Mouse (Mus musculus) neural tube, embryonic 11.5 days (tissue): ENCODE measurements around the gene Higd1b. TPM values are rescaled to one million over a fixed set of nuclear protein-coding genes. Genes with fewer than 3 reads are reported as not detected.

ENCODE experiments used
- ATAC-seq: fragments of 200-750 bp; cut with Nextera tagmentation; 2 replicates; pipeline ENCODE4 v1.8.0; 2017; ENCODE audit warnings: moderate number of reproducible peaks, mild to moderate bottlenecking, moderate TSS enrichment, moderate library complexity; ENCODE audit not compliant: insufficient read depth, low FRiP score, low TSS enrichment
- DNase-seq: peaks from one replicate; pipeline ENCODE4 v3.0.0-alpha.2; 2015; ENCODE audit warnings: low spot score
- H3K27ac ChIP-seq: fragments of 300-500 bp; sonication (generic); 2 replicates; pipeline ENCODE4 v1.5.1; 2014; ENCODE audit warnings: low read depth, mild to moderate bottlenecking, low read length
- H3K27me3 ChIP-seq: fragments of 300-500 bp; sonication (generic); 2 replicates; pipeline ENCODE4 v1.6.1; 2014; ENCODE audit warnings: mild to moderate bottlenecking, low read length, mixed read lengths; ENCODE audit not compliant: control insufficient read depth, insufficient read depth
- H3K36me3 ChIP-seq: fragments of 300-500 bp; sonication (generic); 2 replicates; pipeline ENCODE4 v1.6.1; 2014; ENCODE audit warnings: mild to moderate bottlenecking, low read length, moderate library complexity, mixed read lengths; ENCODE audit not compliant: control insufficient read depth, insufficient read depth
- H3K4me1 ChIP-seq: fragments of 300-500 bp; sonication (generic); 2 replicates; pipeline ENCODE4 v1.6.1; 2014; ENCODE audit warnings: low read length, mixed read lengths; ENCODE audit not compliant: control insufficient read depth, insufficient read depth
- H3K4me2 ChIP-seq: fragments of 300-500 bp; sonication (generic); 2 replicates; pipeline ENCODE4 v1.6.1; 2014; ENCODE audit warnings: low read depth, mild to moderate bottlenecking, moderate library complexity
- H3K4me3 ChIP-seq: fragments of 300-500 bp; sonication (generic); 2 replicates; pipeline ENCODE4 v1.5.1; 2014; ENCODE audit warnings: low read depth, low read length
- H3K9ac ChIP-seq: fragments of 300-500 bp; sonication (generic); 2 replicates; pipeline ENCODE4 v1.6.1; 2014; ENCODE audit warnings: mild to moderate bottlenecking, low read length
- H3K9me3 ChIP-seq: fragments of 300-500 bp; sonication (generic); 2 replicates; pipeline ENCODE4 v1.6.1; 2016; ENCODE audit warnings: low read length; ENCODE audit not compliant: control insufficient read depth
- WGBS: fragments of 180-500 bp; shearing (Covaris S2); extraction: QIAGEN DNeasy Blood & Tissue Kit; methylation state at CpG from one replicate; pipeline ENCODE4 v1.1.7; 2014; 5-methylcytosine and 5-hydroxymethylcytosine counted together
- polyA plus RNA-seq: library from polyadenylated mRNA; unstranded; fragments of >200 nt; fragmentation: Nextera tagmentation; extraction: Ambion mirVana; gene quantifications from 2 replicates; pipeline ENCODE4 v1.2.1, GENCODE M21; 2014

The Higd1b gene
- not detected in 2 replicates for polyA plus RNA-seq

DNA sequence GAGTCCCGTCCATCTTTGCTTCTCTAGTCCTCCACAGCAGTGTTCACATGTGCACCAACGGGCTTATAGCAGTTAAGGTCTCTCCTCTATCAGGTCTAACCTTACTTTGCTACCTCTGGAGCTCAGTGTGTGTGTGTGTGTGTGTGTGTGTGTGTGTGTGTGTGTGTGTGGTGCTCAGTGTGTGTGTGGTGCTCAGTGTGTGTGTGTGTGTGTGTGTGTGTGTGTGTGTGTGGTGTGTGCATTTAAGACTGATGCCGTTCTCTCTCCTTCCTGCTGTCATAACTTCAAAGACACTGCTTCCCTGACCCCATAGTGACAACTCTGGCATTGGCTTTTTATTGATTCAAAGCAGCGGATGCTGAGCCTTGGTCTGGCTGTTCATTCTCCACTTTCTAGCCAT is at the start of gene Higd1b:
Higd1b (plus strand) TSS at position 301 of the 400 bp plus-strand sequence.
- Histone ChIP-seq H3K27ac (no peak within 1 kb of the TSS), H3K36me3 (peaks cover 20% of the 10 kb centered on the region), H3K4me3 (no peak within 1 kb of the TSS), H3K27me3 (no peaks in the 10 kb centered on the region), H3K9me3 (no peaks in the 10 kb centered on the region), H3K4me1 (no peaks in the 10 kb centered on the region), H3K9ac (no peak within 1 kb of the TSS), H3K4me2 (no peak within 1 kb of the TSS)
- WGBS = 83% methylated on average over 4 of the region's 4 CpGs
- DNase-seq (no peak), ATAC-seq (no peak)

GRCm38 (mm10) chr11:102787688-102788177 is 47.9 kb upstream of the Higd1b start:
- H3K4me2 ChIP-seq = no peak overlapping the region
- no peak overlapping the region for H3K27ac ChIP-seq
- no peak overlapping the region for H3K4me3 ChIP-seq
- H3K36me3 ChIP-seq = no peaks in the 10 kb centered on the region
- no peaks in the 10 kb centered on the region for H3K4me1 ChIP-seq
- DNase-seq = no peak
- H3K27me3 ChIP-seq = no peaks in the 10 kb centered on the region
- H3K9ac ChIP-seq = no peak overlapping the region
- no peaks in the 10 kb centered on the region for H3K9me3 ChIP-seq
- ATAC-seq = no peak
- whole genome bisulfite sequencing = 85% methylated on average over 5 of the region's 5 CpGs

GRCm38 (mm10) chr11:102791682-102792445 is 43.8 kb upstream of the Higd1b start:
- Histone ChIP-seq H3K27me3 (no peaks in the 10 kb centered on the region), H3K4me2 (no peak overlapping the region), H3K36me3 (no peaks in the 10 kb centered on the region), H3K9ac (no peak overlapping the region), H3K4me3 (no peak overlapping the region), H3K27ac (no peak overlapping the region), H3K4me1 (no peaks in the 10 kb centered on the region), H3K9me3 (no peaks in the 10 kb centered on the region)
- ATAC-seq (no peak), DNase-seq (no peak)
- 62% methylated on average over 14 of the region's 14 CpGs for WGBS

DNA sequence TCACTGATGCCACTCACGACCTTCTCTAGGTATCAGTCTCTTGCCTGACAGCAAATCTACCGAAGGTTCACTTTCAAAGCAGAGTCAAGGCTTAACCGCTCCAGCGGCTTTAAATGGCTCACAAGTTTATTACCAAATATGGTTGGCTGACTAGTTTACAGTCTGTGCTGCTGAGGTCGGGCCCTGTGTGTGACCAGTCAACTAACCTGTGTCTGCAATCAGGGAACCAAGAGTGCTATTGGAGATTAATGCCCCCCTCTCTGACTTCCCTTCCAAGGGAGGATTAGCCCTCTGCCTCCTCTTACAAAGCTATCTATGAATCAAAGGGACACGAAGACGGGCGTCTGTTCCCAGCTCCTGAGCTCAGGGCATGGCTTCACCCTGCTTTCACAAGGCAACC is 41.5 kb upstream of the Higd1b start:
- H3K27ac ChIP-seq = no peak overlapping the region
- ATAC-seq (no peak), DNase-seq (no peak)
- H3K4me3 ChIP-seq = no peak overlapping the region
- no peaks in the 10 kb centered on the region for H3K27me3 ChIP-seq
- no peak overlapping the region for H3K4me2 ChIP-seq
- 76% methylated on average over 8 of the region's 8 CpGs for WGBS
- H3K9ac ChIP-seq = no peak overlapping the region
- H3K4me1 ChIP-seq = no peaks in the 10 kb centered on the region
- H3K9me3 ChIP-seq = no peaks in the 10 kb centered on the region
- H3K36me3 ChIP-seq = 0 out of 2 replicates have a peak, but pooled peaks cover 3% of the 10 kb centered on the region

GRCm38 (mm10) chr11:102803453-102803852 is 32.2 kb upstream of the Higd1b start:
- no peak for ATAC-seq

DNA sequence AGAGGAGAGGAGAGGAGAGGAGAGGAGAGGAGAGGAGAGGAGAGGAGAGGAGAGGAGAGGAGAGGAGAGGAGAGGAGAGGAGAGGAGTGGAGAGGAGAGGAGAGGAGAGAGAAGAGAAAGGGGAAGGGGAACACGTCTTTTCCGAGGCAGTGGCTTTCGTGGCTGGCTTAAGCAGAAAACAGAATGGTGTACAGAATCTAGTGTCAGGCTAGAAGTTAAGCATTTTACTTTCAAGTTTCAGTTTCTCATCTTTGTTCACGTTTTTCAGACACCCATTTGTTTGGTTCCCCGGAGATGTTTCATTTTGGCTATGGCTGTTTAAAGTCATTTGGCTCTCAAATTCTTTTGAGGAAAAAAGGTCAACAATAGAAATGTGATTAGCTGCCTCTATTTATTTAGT is 27.4 kb upstream of the Higd1b start:
- no peak for DNase-seq
- no peaks in the 10 kb centered on the region for H3K27me3 ChIP-seq
- 85% methylated on average over 5 of the region's 5 CpGs for WGBS
- no peak overlapping the region for H3K27ac ChIP-seq
- no peaks in the 10 kb centered on the region for H3K9me3 ChIP-seq
- no peak overlapping the region for H3K4me2 ChIP-seq
- H3K4me1 ChIP-seq = no peaks in the 10 kb centered on the region
- peaks cover 5% of the 10 kb centered on the region; the same call in 1 of the 2 replicates for H3K36me3 ChIP-seq
- H3K9ac ChIP-seq = no peak overlapping the region
- ATAC-seq = no peak
- no peak overlapping the region for H3K4me3 ChIP-seq

More at GRCm38 (mm10) chr11:102803453-102803852, 32.2 kb upstream of the Higd1b start:
- H3K9me3 ChIP-seq = no peaks in the 10 kb centered on the region
- no peak overlapping the region for H3K4me2 ChIP-seq
- H3K4me1 ChIP-seq = no peaks in the 10 kb centered on the region
- H3K9ac ChIP-seq = no peak overlapping the region
- WGBS = 86% methylated on average over 5 of the region's 5 CpGs
- no peak overlapping the region for H3K4me3 ChIP-seq
- no peak for DNase-seq
- H3K27me3 ChIP-seq = no peaks in the 10 kb centered on the region
- H3K36me3 ChIP-seq = peaks cover 19% of the 10 kb centered on the region
- no peak overlapping the region for H3K27ac ChIP-seq

GRCm38 (mm10) chr11:102810721-102811485 is 24.7 kb upstream of the Higd1b start:
- Histone ChIP-seq H3K9ac (no peak overlapping the region), H3K27ac (no peak overlapping the region), H3K4me1 (no peaks in the 10 kb centered on the region; the same call in 1 of the 2 replicates), H3K4me2 (no peak overlapping the region), H3K9me3 (no peaks in the 10 kb centered on the region), H3K27me3 (no peaks in the 10 kb centered on the region), H3K4me3 (no peak overlapping the region), H3K36me3 (no peaks in the 10 kb centered on the region)
- WGBS = 52% methylated on average over 4 of the region's 4 CpGs
- ATAC-seq (no peak), DNase-seq (no peak)

GRCm38 (mm10) chr11:102814881-102815280 is 20.8 kb upstream of the Higd1b start:
- Histone ChIP-seq H3K9me3 (no peaks in the 10 kb centered on the region), H3K36me3 (no peaks in the 10 kb centered on the region), H3K27ac (no peak overlapping the region), H3K4me3 (no peak overlapping the region), H3K4me2 (no peak overlapping the region), H3K4me1 (peaks cover 8% of the 10 kb centered on the region; the same call in 1 of the 2 replicates), H3K27me3 (no peaks in the 10 kb centered on the region), H3K9ac (no peak overlapping the region)
- no peak for ATAC-seq
- no peak for DNase-seq
